Comparison of ENCODE assay signal across 17 mouse cellular contexts in the genomic region with DNA sequence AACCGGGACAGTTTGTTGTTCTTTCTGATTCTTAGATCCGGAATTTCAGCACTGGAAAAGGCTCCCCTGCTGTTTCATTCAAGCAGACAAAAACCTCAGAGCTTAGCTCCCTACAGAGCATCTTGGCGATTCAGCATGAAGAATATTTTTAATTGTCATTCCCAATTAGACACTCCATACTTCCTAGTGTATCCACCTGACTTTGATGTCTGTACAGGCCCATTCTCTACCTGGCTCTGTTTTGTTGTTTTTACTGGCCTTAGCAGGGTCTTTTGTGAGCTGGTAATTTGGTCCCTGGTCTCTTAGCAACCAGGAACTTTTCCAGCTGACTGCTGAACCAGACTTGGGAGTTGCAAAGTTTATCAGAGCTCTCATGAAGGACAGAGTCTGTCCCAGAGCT. TPM values are rescaled to one million over a fixed set of nuclear protein-coding genes. Genes with fewer than 3 reads are reported as not detected.
DNase-seq lines count a peak whose midpoint lies in the region; ATAC-seq lines count a peak whose summit lies in the region.
"Had no signal": no experiment of that assay in that cellular context is flagged by ENCODE, and none has a peak within 500 bp of the region (broad histone marks: within the 10 kb centered on the region; RNA-seq: fewer than 3 reads in every experiment).

No protein-coding gene starts in this region.

- H3K9ac ChIP-seq in heart, embryonic 11.5 days (ENCODE audit: low read depth, low read length), result no peak overlapping the region
- no peak overlapping the region for H3K9ac ChIP-seq in neural tube, embryonic 13.5 days
- no peak overlapping the region for H3K9ac ChIP-seq in hindbrain, embryonic 16.5 days (ENCODE audit: low read depth, low read length)
- H3K9ac ChIP-seq: hindbrain, embryonic 15.5 days; liver, embryonic 15.5 days; stomach, embryonic 15.5 days had no signal

- no peak overlapping the region for H3K4me3 ChIP-seq in heart, embryonic 11.5 days (ENCODE audit: low read depth, low read length)
- H3K4me3 ChIP-seq in neural tube, embryonic 13.5 days, result no peak overlapping the region
- no peak overlapping the region for H3K4me3 ChIP-seq in hindbrain, embryonic 16.5 days (ENCODE audit: low read length)
- H3K4me3 ChIP-seq: hindbrain, embryonic 15.5 days; liver, embryonic 15.5 days; stomach, embryonic 15.5 days had no signal

- no peak for DNase-seq in heart, adult 9 months (ENCODE audit: low spot score in 2 of 2)
- no peak for DNase-seq in neural tube, embryonic 10.5 days (ENCODE audit: extremely low spot score, low spot score)
- DNase-seq in cerebellum, adult 11 months, result no peak
- no peak for DNase-seq in kidney, postnatal 36 days
- no peak for DNase-seq in right cerebral cortex, postnatal 25 days
- DNase-seq: cerebellum, postnatal 36 days; gastrocnemius, postnatal 14 days; lung, postnatal 36 days; thymus, postnatal 36 days had no signal

- ATAC-seq in heart, embryonic 11.5 days (replicated peaks; ENCODE audit: insufficient number of reproducible peaks, low FRiP score, low TSS enrichment), result no peak
- 0 out of 2 replicates have a peak, but pooled peaks have one; percentile 30 for ATAC-seq in neural tube, embryonic 13.5 days (ENCODE audit: low read depth)
- peak; percentile 31; the same call in 1 of the 2 replicates for ATAC-seq in hindbrain, embryonic 16.5 days
- ATAC-seq: activated CD4-positive, CD25-positive, alpha-beta regulatory T cell, adult 4 months had no signal

- H3K4me2 ChIP-seq in heart, embryonic 11.5 days, result no peak overlapping the region
- H3K4me2 ChIP-seq in neural tube, embryonic 13.5 days, result no peak overlapping the region
- no peak overlapping the region for H3K4me2 ChIP-seq in hindbrain, embryonic 16.5 days (ENCODE audit: low read length)
- H3K4me2 ChIP-seq: hindbrain, embryonic 15.5 days; liver, embryonic 15.5 days; stomach, embryonic 15.5 days had no signal

- H3K4me1 ChIP-seq in heart, embryonic 11.5 days (ENCODE audit: control insufficient read depth, insufficient read depth, low read length), result peaks cover 8% of the 10 kb centered on the region
- peaks cover 18% of the 10 kb centered on the region for H3K4me1 ChIP-seq in neural tube, embryonic 13.5 days (replicated peaks)
- H3K4me1 ChIP-seq in hindbrain, embryonic 16.5 days (ENCODE audit: control insufficient read depth, insufficient read depth, low read depth, low read length), result peaks cover 15% of the 10 kb centered on the region
- H3K4me1 ChIP-seq: liver, embryonic 15.5 days; stomach, embryonic 15.5 days had no signal

- H3K27me3 ChIP-seq in heart, embryonic 11.5 days (ENCODE audit: control insufficient read depth, insufficient read depth, low read length), result no peaks in the 10 kb centered on the region
- H3K27me3 ChIP-seq in neural tube, embryonic 13.5 days, result no peaks in the 10 kb centered on the region
- H3K27me3 ChIP-seq in hindbrain, embryonic 16.5 days (replicated peaks; ENCODE audit: control insufficient read depth, insufficient read depth, low read length), result no peaks in the 10 kb centered on the region
- H3K27me3 ChIP-seq: hindbrain, embryonic 15.5 days; liver, embryonic 15.5 days; stomach, embryonic 15.5 days had no signal

- H3K27ac ChIP-seq in heart, embryonic 11.5 days (ENCODE audit: low read depth, low read length), result peak overlapping the region; percentile 76; the same call in 1 of the 2 replicates
- H3K27ac ChIP-seq in neural tube, embryonic 13.5 days (replicated peaks), result no peak overlapping the region
- peak overlapping the region; percentile 24; the same call in 1 of the 2 replicates for H3K27ac ChIP-seq in hindbrain, embryonic 16.5 days (ENCODE audit: low read depth, low read length)
- H3K27ac ChIP-seq: hindbrain, embryonic 15.5 days; liver, embryonic 15.5 days; stomach, embryonic 15.5 days had no signal

- no peaks in the 10 kb centered on the region for H3K9me3 ChIP-seq in heart, embryonic 11.5 days (replicated peaks; ENCODE audit: control insufficient read depth, low read length)
- H3K9me3 ChIP-seq in neural tube, embryonic 13.5 days, result no peaks in the 10 kb centered on the region
- no peaks in the 10 kb centered on the region for H3K9me3 ChIP-seq in hindbrain, embryonic 16.5 days (ENCODE audit: control insufficient read depth, low read length)
- H3K9me3 ChIP-seq: G1E; hindbrain, embryonic 15.5 days; liver, embryonic 15.5 days; stomach, embryonic 15.5 days had no signal

- H3K36me3 ChIP-seq in heart, embryonic 11.5 days (ENCODE audit: control insufficient read depth, insufficient read depth, low read length), result no peaks in the 10 kb centered on the region
- no peaks in the 10 kb centered on the region for H3K36me3 ChIP-seq in neural tube, embryonic 13.5 days
- H3K36me3 ChIP-seq in hindbrain, embryonic 16.5 days (ENCODE audit: control insufficient read depth, insufficient read depth, low read length), result no peaks in the 10 kb centered on the region
- H3K36me3 ChIP-seq: G1E; hindbrain, embryonic 15.5 days; liver, embryonic 15.5 days; stomach, embryonic 15.5 days had no signal

- 24% methylated on average over 3 of the region's 3 CpGs for WGBS in heart, embryonic 11.5 days (ENCODE audit: insufficient replicate concordance)
- WGBS in neural tube, embryonic 13.5 days, result 2% methylated on average over 3 of the region's 3 CpGs
- 3% methylated on average over 3 of the region's 3 CpGs for WGBS in hindbrain, embryonic 16.5 days

RNA-seq across cellular contexts. Expression of gene Unc5cl, which starts 50.3 kb away (rescaled TPM):
- 0.17 and 0.23 TPM in 2 replicates for polyA plus RNA-seq in heart, embryonic 11.5 days (2014; fragmentation: Nextera tagmentation; extraction: Ambion mirVana)
- 0.17 and 0.18 TPM in 2 replicates for polyA plus RNA-seq in neural tube, embryonic 13.5 days (2015; fragmentation: Nextera tagmentation; extraction: Ambion mirVana)
- polyA plus RNA-seq in hindbrain, embryonic 16.5 days (2015; fragmentation: Nextera tagmentation; extraction: Ambion mirVana), result 0.15 and 0.39 TPM in 2 replicates
- polyA plus RNA-seq: hindbrain, embryonic 15.5 days had no signal

RNA-seq across cellular contexts. Expression of gene Tspo2, which starts 53.7 kb away (rescaled TPM):
- polyA plus RNA-seq in heart, embryonic 11.5 days (2014; fragmentation: Nextera tagmentation; extraction: Ambion mirVana), result 2.1 TPM in 2 replicates
- 0.47 and 1.3 TPM in 2 replicates for polyA plus RNA-seq in neural tube, embryonic 13.5 days (2015; fragmentation: Nextera tagmentation; extraction: Ambion mirVana)
- 0.93 and 1.6 TPM in 2 replicates for polyA plus RNA-seq in hindbrain, embryonic 16.5 days (2015; fragmentation: Nextera tagmentation; extraction: Ambion mirVana)
